Mouse (Mus musculus) myocyte (in vitro differentiated cells): ENCODE measurements at regions not wholly inside any gene's neighbourhood (a gene's known extent, or its start where the extent isn't known, plus 50 kb on each side); places are given as distances from the start of the nearest gene placed in this dataset.

Source experiments
- POLR2A ChIP-seq: IDR thresholded peaks from one replicate; pipeline ENCODE4 v1.6.1; 2011; ENCODE audit warnings: low read depth, mild to moderate bottlenecking, control low read depth, moderate library complexity; ENCODE audit not compliant: insufficient read length
- USF1 ChIP-seq: IDR thresholded peaks from one replicate; pipeline ENCODE4 v1.6.1; 2011; ENCODE audit warnings: low read depth, mild to moderate bottlenecking, control low read depth, moderate library complexity

- TF ChIP-seq POLR2A, result no peak
- TF ChIP-seq USF1, result no peak
Measured at GRCm38 (mm10) chr3:128226930-128227585, 330.9 kb upstream of the Fam241a start.
